Mouse (Mus musculus) heart, embryonic 12.5 days (tissue): Measurements from ENCODE around the gene Rnasel. TPM values are rescaled to one million over a fixed set of nuclear protein-coding genes. Genes with fewer than 3 reads are reported as not detected.

ENCODE experiments used
- ATAC-seq: fragments of 200-750 bp; cut with Nextera tagmentation; 2 replicates; pipeline ENCODE4 v1.8.0; 2017; ENCODE audit warnings: moderate TSS enrichment, moderate library complexity; ENCODE audit not compliant: insufficient number of reproducible peaks, low FRiP score
- H3K27ac ChIP-seq: fragments of 300-500 bp; sonication (generic); 2 replicates; pipeline ENCODE4 v1.5.1; 2016; ENCODE audit warnings: mild to moderate bottlenecking, moderate library complexity; ENCODE audit not compliant: poor library complexity, severe bottlenecking
- H3K27me3 ChIP-seq: fragments of 300-500 bp; sonication (generic); replicated peaks from 2 replicates; pipeline ENCODE4 v1.6.1; 2016; ENCODE audit warnings: mild to moderate bottlenecking, moderate library complexity
- H3K36me3 ChIP-seq: fragments of 300-500 bp; sonication (generic); 2 replicates; pipeline ENCODE4 v1.6.1; 2016; ENCODE audit warnings: mild to moderate bottlenecking, moderate library complexity
- H3K4me1 ChIP-seq: fragments of 300-500 bp; sonication (generic); replicated peaks from 2 replicates; pipeline ENCODE4 v1.6.1; 2016; ENCODE audit warnings: mild to moderate bottlenecking
- H3K4me2 ChIP-seq: fragments of 300-500 bp; sonication (generic); 2 replicates; pipeline ENCODE4 v1.6.1; 2016; ENCODE audit warnings: mild to moderate bottlenecking, moderate library complexity
- H3K4me3 ChIP-seq: fragments of 300-500 bp; sonication (generic); 2 replicates; pipeline ENCODE4 v1.5.1; 2016; ENCODE audit warnings: mild to moderate bottlenecking
- H3K9ac ChIP-seq: fragments of 300-500 bp; sonication (generic); 2 replicates; pipeline ENCODE4 v1.6.1; 2016; ENCODE audit warnings: mild to moderate bottlenecking, moderate library complexity
- H3K9me3 ChIP-seq: fragments of 300-500 bp; sonication (generic); replicated peaks from 2 replicates; pipeline ENCODE4 v1.6.1; 2016; ENCODE audit warnings: mild to moderate bottlenecking, moderate library complexity
- WGBS: fragments of 180-500 bp; shearing (Covaris S2); methylation state at CpG from one replicate; pipeline ENCODE4 v1.1.7; 2016; 5-methylcytosine and 5-hydroxymethylcytosine counted together
- polyA plus RNA-seq: library from polyadenylated mRNA; unstranded; fragments of >200 nt; fragmentation: Nextera tagmentation; extraction: Ambion mirVana; gene quantifications from 2 replicates; pipeline ENCODE4 v1.2.1, GENCODE M21; 2016

Rnasel gene
- polyA plus RNA-seq, 1 experiment from 2014 or later: 12.8 TPM

GRCm38 (mm10) chr1:153769998-153770775 lies 21.0 kb downstream of the Rnasel start:
- H3K27me3 ChIP-seq: no peaks in the 10 kb centered on the region
- H3K9ac ChIP-seq: no peak overlapping the region
- peaks cover 3% of the 10 kb centered on the region; the same call in 1 of the 2 replicates for H3K4me1 ChIP-seq
- no peak for ATAC-seq
- no peaks in the 10 kb centered on the region for H3K36me3 ChIP-seq
- no peaks in the 10 kb centered on the region for H3K9me3 ChIP-seq
- H3K27ac ChIP-seq: no peak overlapping the region
- H3K4me3 ChIP-seq: no peak overlapping the region
- H3K4me2 ChIP-seq: no peak overlapping the region
- 71% methylated on average over 10 of the region's 10 CpGs for WGBS

GRCm38 (mm10) chr1:153770776-153771167 lies 21.5 kb downstream of the Rnasel start:
- 85% methylated on average over 1 of the region's 1 CpGs for WGBS

GRCm38 (mm10) chr1:153775174-153775573 lies 25.9 kb downstream of the Rnasel start:
- no peaks in the 10 kb centered on the region for H3K27me3 ChIP-seq
- H3K36me3 ChIP-seq: no peaks in the 10 kb centered on the region
- H3K4me1 ChIP-seq: no peaks in the 10 kb centered on the region
- no peak overlapping the region for H3K9ac ChIP-seq
- H3K27ac ChIP-seq: no peak overlapping the region
- no peak overlapping the region for H3K4me2 ChIP-seq
- no peak overlapping the region for H3K4me3 ChIP-seq
- WGBS: 82% methylated on average over 6 of the region's 6 CpGs
- no peak for ATAC-seq
- H3K9me3 ChIP-seq: no peaks in the 10 kb centered on the region

More at GRCm38 (mm10) chr1:153770776-153771167, 21.5 kb downstream of the Rnasel start:
- H3K4me1 ChIP-seq: peaks cover 3% of the 10 kb centered on the region; the same call in 1 of the 2 replicates
- H3K27me3 ChIP-seq: no peaks in the 10 kb centered on the region
- ATAC-seq: no peak
- H3K4me2 ChIP-seq: no peak overlapping the region
- no peak overlapping the region for H3K27ac ChIP-seq
- no peak overlapping the region for H3K9ac ChIP-seq
- H3K9me3 ChIP-seq: no peaks in the 10 kb centered on the region
- no peak overlapping the region for H3K4me3 ChIP-seq
- no peaks in the 10 kb centered on the region for H3K36me3 ChIP-seq

GRCm38 (mm10) chr1:153776257-153776656 lies 27.0 kb downstream of the Rnasel start:
- H3K9me3 ChIP-seq: no peaks in the 10 kb centered on the region
- no peak overlapping the region for H3K4me2 ChIP-seq
- H3K36me3 ChIP-seq: no peaks in the 10 kb centered on the region
- H3K27me3 ChIP-seq: no peaks in the 10 kb centered on the region
- no peak for ATAC-seq
- H3K4me3 ChIP-seq: no peak overlapping the region
- WGBS: 88% methylated on average over 7 of the region's 7 CpGs
- no peak overlapping the region for H3K27ac ChIP-seq
- no peak overlapping the region for H3K9ac ChIP-seq
- H3K4me1 ChIP-seq: no peaks in the 10 kb centered on the region

- no peak overlapping the region for H3K27ac ChIP-seq
- H3K36me3 ChIP-seq: no peaks in the 10 kb centered on the region
- H3K9me3 ChIP-seq: no peaks in the 10 kb centered on the region
- 77% methylated on average over 10 of the region's 10 CpGs for WGBS
- no peak overlapping the region for H3K4me3 ChIP-seq
- H3K4me1 ChIP-seq: no peaks in the 10 kb centered on the region
- no peak overlapping the region for H3K9ac ChIP-seq
- no peak overlapping the region for H3K4me2 ChIP-seq
- ATAC-seq: no peak
- H3K27me3 ChIP-seq: no peaks in the 10 kb centered on the region
Measured at GRCm38 (mm10) chr1:153778205-153778604, 29.0 kb downstream of the Rnasel start.

- Histone ChIP-seq H3K9ac (no peak overlapping the region), H3K9me3 (no peaks in the 10 kb centered on the region), H3K36me3 (no peaks in the 10 kb centered on the region), H3K27ac (no peak overlapping the region), H3K4me3 (no peak overlapping the region), H3K4me2 (no peak overlapping the region), H3K27me3 (no peaks in the 10 kb centered on the region), H3K4me1 (no peaks in the 10 kb centered on the region)
- no peak for ATAC-seq
- WGBS: 50% methylated on average over 1 of the region's 1 CpGs
Measured at GRCm38 (mm10) chr1:153783339-153783738, 34.1 kb downstream of the Rnasel start.

- ATAC-seq: no peak
- Histone ChIP-seq H3K4me3 (no peak overlapping the region), H3K27me3 (no peaks in the 10 kb centered on the region), H3K4me2 (no peak overlapping the region), H3K4me1 (no peaks in the 10 kb centered on the region), H3K9ac (no peak overlapping the region), H3K36me3 (no peaks in the 10 kb centered on the region), H3K27ac (no peak overlapping the region), H3K9me3 (no peaks in the 10 kb centered on the region)
- WGBS: 50% methylated on average over 4 of the region's 4 CpGs
Measured at GRCm38 (mm10) chr1:153785608-153786007, 36.4 kb downstream of the Rnasel start.

- H3K36me3 ChIP-seq: no peaks in the 10 kb centered on the region
- 57% methylated on average over 2 of the region's 2 CpGs for WGBS
- H3K27me3 ChIP-seq: peaks cover 8% of the 10 kb centered on the region; the same call in 1 of the 2 replicates
- no peak overlapping the region for H3K27ac ChIP-seq
- H3K9me3 ChIP-seq: 0 out of 2 replicates have a peak, but pooled peaks cover 3% of the 10 kb centered on the region
- ATAC-seq: no peak
- no peak overlapping the region for H3K9ac ChIP-seq
- no peak overlapping the region for H3K4me3 ChIP-seq
- no peak overlapping the region for H3K4me2 ChIP-seq
- H3K4me1 ChIP-seq: no peaks in the 10 kb centered on the region
Measured at GRCm38 (mm10) chr1:153790708-153791107, 41.5 kb downstream of the Rnasel start.

- peaks cover 8% of the 10 kb centered on the region; the same call in 1 of the 2 replicates for H3K27me3 ChIP-seq
- no peaks in the 10 kb centered on the region for H3K4me1 ChIP-seq
- H3K27ac ChIP-seq: no peak overlapping the region
- H3K4me3 ChIP-seq: no peak overlapping the region
- H3K9me3 ChIP-seq: 0 out of 2 replicates have a peak, but pooled peaks cover 3% of the 10 kb centered on the region
- no peak for ATAC-seq
- WGBS: 81% methylated on average over 3 of the region's 3 CpGs
- H3K9ac ChIP-seq: no peak overlapping the region
- H3K36me3 ChIP-seq: no peaks in the 10 kb centered on the region
- no peak overlapping the region for H3K4me2 ChIP-seq
Measured at GRCm38 (mm10) chr1:153794241-153794640, 45.0 kb downstream of the Rnasel start.

GRCm38 (mm10) chr1:153802691-153803090 lies 53.5 kb downstream of the Rnasel start:
- H3K4me2 ChIP-seq: no peak overlapping the region
- no peak overlapping the region for H3K27ac ChIP-seq
- no peak overlapping the region for H3K9ac ChIP-seq
- no peak overlapping the region for H3K4me3 ChIP-seq
- H3K4me1 ChIP-seq: no peaks in the 10 kb centered on the region
- H3K36me3 ChIP-seq: no peaks in the 10 kb centered on the region
- ATAC-seq: no peak
- 74% methylated on average over 7 of the region's 7 CpGs for WGBS
- no peaks in the 10 kb centered on the region; the same call in 1 of the 2 replicates for H3K27me3 ChIP-seq
- no peaks in the 10 kb centered on the region for H3K9me3 ChIP-seq

- WGBS: 70% methylated on average over 8 of the region's 8 CpGs
- H3K4me1 ChIP-seq: no peaks in the 10 kb centered on the region
Measured at GRCm38 (mm10) chr1:153803530-153803929, 54.3 kb downstream of the Rnasel start.

More at GRCm38 (mm10) chr1:153803530-153803929, 54.3 kb downstream of the Rnasel start:
- H3K36me3 ChIP-seq: no peaks in the 10 kb centered on the region
- H3K4me3 ChIP-seq: no peak overlapping the region
- no peak overlapping the region for H3K4me2 ChIP-seq
- no peaks in the 10 kb centered on the region; the same call in 1 of the 2 replicates for H3K27me3 ChIP-seq
- H3K9ac ChIP-seq: no peak overlapping the region
- no peak overlapping the region for H3K27ac ChIP-seq
- no peak for ATAC-seq
- H3K9me3 ChIP-seq: no peaks in the 10 kb centered on the region
